Comparison of ENCODE assay signal across 13 mouse cellular contexts in the genomic region with DNA sequence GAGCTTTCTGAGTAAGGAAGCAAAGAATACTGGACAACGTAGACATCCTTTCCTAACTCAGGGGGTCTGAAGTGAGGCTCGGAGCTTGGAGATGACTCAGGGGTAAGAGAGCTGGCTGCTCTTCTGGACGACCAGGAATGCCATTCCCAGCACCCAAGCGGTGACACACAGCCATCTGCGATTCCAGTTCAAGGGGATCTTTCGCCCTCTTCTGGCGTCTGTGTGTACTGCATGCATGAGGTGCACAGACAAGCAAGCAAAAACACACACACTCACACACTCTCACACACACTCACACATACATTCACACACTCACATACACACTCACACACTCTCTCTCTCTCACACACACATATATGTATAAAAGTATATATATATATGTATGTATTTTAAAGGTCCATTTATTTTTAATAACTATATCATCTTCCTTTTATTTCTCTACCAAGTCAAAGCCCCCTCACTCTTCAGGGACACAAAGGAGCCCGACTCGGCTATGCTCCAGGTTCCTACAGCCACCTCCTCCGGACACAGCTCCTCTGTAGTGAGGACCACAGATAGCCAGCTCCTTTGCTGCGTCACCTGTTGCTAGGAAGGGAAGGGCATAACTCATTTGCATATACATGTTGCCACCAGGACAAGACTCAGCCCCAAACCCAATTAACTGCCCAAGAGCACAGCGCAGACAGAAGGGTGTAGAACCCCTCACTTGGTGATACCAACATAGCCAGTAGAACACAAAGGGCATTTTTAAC.
DNase-seq lines count a peak whose midpoint lies in the region; ATAC-seq and TF ChIP-seq lines count a peak whose summit lies in the region.
"Had no signal": no experiment of that assay in that cellular context is flagged by ENCODE, and none has a peak within 500 bp of the region (broad histone marks: within the 10 kb centered on the region; RNA-seq: fewer than 3 reads in every experiment).

No protein-coding gene starts in this region.

- H3K4me2 ChIP-seq in midbrain, postnatal 0 days (ENCODE audit: low read depth, low read length, poor library complexity, severe bottlenecking) = no peak overlapping the region
- no peak overlapping the region for H3K4me2 ChIP-seq in midbrain, embryonic 15.5 days
- H3K4me2 ChIP-seq: embryonic facial prominence, embryonic 13.5 days had no signal

- WGBS in midbrain, postnatal 0 days = 81% methylated on average over 12 of the region's 12 CpGs
- WGBS in midbrain, embryonic 15.5 days = 77% methylated on average over 12 of the region's 12 CpGs

- no peaks in the 10 kb centered on the region for H3K27me3 ChIP-seq in midbrain, postnatal 0 days (ENCODE audit: insufficient read depth, low read length)
- no peaks in the 10 kb centered on the region for H3K27me3 ChIP-seq in midbrain, embryonic 15.5 days (replicated peaks)

- no peak for DNase-seq in gastrocnemius, adult 2 months
- no peak for DNase-seq in gastrocnemius, postnatal 4 days (ENCODE audit: low spot score in 2 of 2)
- no peak for DNase-seq in midbrain, postnatal 0 days (ENCODE audit: low spot score)
- peak; percentile 24 for DNase-seq in forelimb bud, embryonic 11.5 days (ENCODE audit: low read depth, low spot score)
- peak; percentile 57 for DNase-seq in testis, postnatal 14 days (ENCODE audit: low spot score)
- DNase-seq in yolk sac, embryonic 10.5 days (ENCODE audit: low spot score) = no peak
- DNase-seq in right cerebral cortex, postnatal 25 days = no peak
- DNase-seq: gastrocnemius, postnatal 10 days; left cerebral cortex, postnatal 4 days had no signal

- no peak overlapping the region for H3K27ac ChIP-seq in gastrocnemius, adult 2 months
- H3K27ac ChIP-seq in midbrain, postnatal 0 days (ENCODE audit: low read depth, low read length) = no peak overlapping the region
- no peak overlapping the region for H3K27ac ChIP-seq in midbrain, embryonic 15.5 days
- H3K27ac ChIP-seq: embryonic facial prominence, embryonic 13.5 days had no signal

- peak; percentile 23; the same call in 1 of the 2 replicates for TF ChIP-seq CTCF in gastrocnemius, adult 2 months (IDR thresholded peaks at IDR 0.05)
- TF ChIP-seq CTCF in midbrain, postnatal 0 days (IDR thresholded peaks at IDR 0.05) = peak; percentile 57

- no peak for ATAC-seq in midbrain, postnatal 0 days (ENCODE audit: low FRiP score)
- no peak for ATAC-seq in midbrain, embryonic 15.5 days (replicated peaks)
- ATAC-seq: hindbrain, embryonic 16.5 days; midbrain, embryonic 16.5 days had no signal

- intact Hi-C loops in gastrocnemius, adult 2 months (cut with DNase I) = no loop called here

- H3K9me3 ChIP-seq in midbrain, postnatal 0 days (ENCODE audit: low read length) = no peaks in the 10 kb centered on the region
- no peaks in the 10 kb centered on the region for H3K9me3 ChIP-seq in midbrain, embryonic 15.5 days
- H3K9me3 ChIP-seq: embryonic facial prominence, embryonic 13.5 days had no signal

- no peaks in the 10 kb centered on the region for H3K4me1 ChIP-seq in midbrain, postnatal 0 days (ENCODE audit: insufficient read depth, low read length)
- H3K4me1 ChIP-seq in midbrain, embryonic 15.5 days = no peaks in the 10 kb centered on the region
- H3K4me1 ChIP-seq: embryonic facial prominence, embryonic 13.5 days had no signal

- H3K4me3 ChIP-seq in gastrocnemius, adult 2 months = no peak overlapping the region
- no peak overlapping the region for H3K4me3 ChIP-seq in midbrain, postnatal 0 days (ENCODE audit: low read depth, low read length)
- no peak overlapping the region for H3K4me3 ChIP-seq in midbrain, embryonic 15.5 days
- H3K4me3 ChIP-seq: embryonic facial prominence, embryonic 13.5 days had no signal

- no peaks in the 10 kb centered on the region for H3K36me3 ChIP-seq in midbrain, postnatal 0 days (ENCODE audit: insufficient read depth, low read length)
- H3K36me3 ChIP-seq in midbrain, embryonic 15.5 days (replicated peaks) = no peaks in the 10 kb centered on the region
- H3K36me3 ChIP-seq: embryonic facial prominence, embryonic 13.5 days had no signal

- no peak overlapping the region for H3K9ac ChIP-seq in midbrain, postnatal 0 days (replicated peaks; ENCODE audit: low read length, poor library complexity, severe bottlenecking)
- H3K9ac ChIP-seq in midbrain, embryonic 15.5 days = no peak overlapping the region
- H3K9ac ChIP-seq: embryonic facial prominence, embryonic 13.5 days had no signal

Comparison
In these comparisons a context has a peak if more than half of its experiments do, and no peak if none do; other contexts are left out.
1. DNase-seq: peak in forelimb bud, embryonic 11.5 days (single experiment) and testis, postnatal 14 days (single experiment); none in gastrocnemius, adult 2 months (single experiment), gastrocnemius, postnatal 4 days (0 of 2), midbrain, postnatal 0 days (single experiment), yolk sac, embryonic 10.5 days (single experiment) and right cerebral cortex, postnatal 25 days (single experiment).